Mouse (Mus musculus): ENCODE data around the gene Fastk. TPM values are rescaled to one million over a fixed set of nuclear protein-coding genes. Genes with fewer than 3 reads are reported as not detected.
A peak's percentile ranks its signal among the peaks of the same experiment; 100 is the strongest.

Gene Fastk
- total RNA-seq, 2 experiments from 2014 or later, result 110 to 120 TPM

DNA sequence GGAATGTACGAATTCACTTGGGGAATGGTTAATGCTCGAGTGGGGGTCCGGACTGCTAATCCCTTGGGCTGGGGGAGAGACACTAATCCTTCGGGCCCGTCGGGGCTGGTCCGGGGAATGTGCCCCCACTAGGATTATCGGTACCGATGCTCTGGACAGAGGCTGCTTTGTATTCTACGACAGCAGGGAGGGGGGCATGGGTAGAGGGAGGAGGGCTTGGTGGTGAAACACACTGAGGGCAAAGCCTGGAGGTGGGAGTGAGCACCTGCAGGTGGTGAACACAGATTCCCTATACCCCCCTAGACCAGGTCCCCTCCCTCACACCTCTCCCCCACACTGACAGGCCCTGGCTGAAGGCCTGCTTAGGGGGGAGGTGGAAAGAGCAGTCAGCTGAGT lies 19.1 kb downstream of the Fastk start:
- intact Hi-C loops (cut with DNase I), result no loop called here
- no peak for DNase-seq (ENCODE audit: low spot score in 2 of 2)

DNA sequence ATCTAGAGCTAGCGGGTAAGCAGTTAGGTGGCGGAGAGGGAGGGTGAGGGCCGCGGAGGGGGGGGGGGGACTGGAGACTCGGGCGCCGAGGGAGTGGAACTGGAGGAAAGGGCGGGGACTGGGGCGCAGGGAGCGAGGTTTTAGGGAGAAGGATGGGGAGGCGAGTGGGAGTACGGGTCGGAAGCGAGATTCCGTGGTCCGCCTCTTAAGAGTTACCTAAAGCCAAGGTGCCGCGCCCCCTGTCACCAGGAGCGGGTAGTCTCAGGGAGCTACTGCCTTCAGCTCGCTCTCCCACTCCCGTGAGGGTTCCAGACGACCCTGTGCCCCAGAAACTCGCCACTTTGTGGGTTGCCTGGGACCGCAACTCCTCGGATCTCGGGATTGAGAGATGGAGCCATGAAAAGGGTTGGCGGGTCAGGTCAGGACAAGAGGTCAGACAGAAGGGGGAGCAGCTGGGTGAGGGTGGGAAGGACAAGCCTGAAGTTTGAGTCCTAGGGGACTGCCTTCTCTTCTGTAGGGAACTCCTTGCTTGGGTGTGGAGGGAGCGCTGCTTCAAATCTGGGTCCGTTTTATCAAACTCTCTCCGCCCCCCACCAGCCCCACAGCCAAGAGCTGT lies 19.6 kb downstream of the Fastk start:
- intact Hi-C loops (cut with DNase I), result no loop called here
- no peak for DNase-seq (ENCODE audit: low spot score in 2 of 2)

DNA sequence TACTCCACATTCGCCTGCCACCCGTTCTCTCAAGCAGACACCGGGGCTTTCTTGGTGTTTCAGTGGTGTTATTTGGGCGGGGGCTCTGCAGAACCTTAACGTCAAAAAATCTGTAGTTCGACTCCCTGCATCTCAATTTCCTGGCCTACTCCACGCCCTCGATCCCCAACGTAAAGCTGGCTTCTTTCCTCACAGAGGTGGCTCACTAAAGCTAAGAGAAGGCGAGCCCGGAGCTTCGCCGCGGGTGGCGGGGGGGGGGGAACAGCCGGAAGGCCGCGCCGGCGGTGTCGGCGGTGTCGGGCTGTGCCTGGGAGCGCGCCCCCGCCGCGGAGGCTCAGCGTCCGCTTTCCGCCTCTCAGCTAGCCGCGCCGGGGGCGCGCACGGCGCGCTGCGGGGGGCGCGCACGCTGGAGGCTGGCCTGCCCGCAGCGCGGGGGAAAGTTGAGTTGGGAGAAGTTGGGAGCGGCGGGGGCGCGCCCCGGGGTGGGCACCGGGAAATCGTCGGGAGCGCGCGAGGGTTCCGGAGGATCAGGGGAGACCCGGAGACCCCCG lies 20.2 kb downstream of the Fastk start:
- intact Hi-C loops (cut with DNase I), result no loop called here
- peak; percentile 67 to 73 for DNase-seq (ENCODE audit: low spot score in 2 of 2)

DNA sequence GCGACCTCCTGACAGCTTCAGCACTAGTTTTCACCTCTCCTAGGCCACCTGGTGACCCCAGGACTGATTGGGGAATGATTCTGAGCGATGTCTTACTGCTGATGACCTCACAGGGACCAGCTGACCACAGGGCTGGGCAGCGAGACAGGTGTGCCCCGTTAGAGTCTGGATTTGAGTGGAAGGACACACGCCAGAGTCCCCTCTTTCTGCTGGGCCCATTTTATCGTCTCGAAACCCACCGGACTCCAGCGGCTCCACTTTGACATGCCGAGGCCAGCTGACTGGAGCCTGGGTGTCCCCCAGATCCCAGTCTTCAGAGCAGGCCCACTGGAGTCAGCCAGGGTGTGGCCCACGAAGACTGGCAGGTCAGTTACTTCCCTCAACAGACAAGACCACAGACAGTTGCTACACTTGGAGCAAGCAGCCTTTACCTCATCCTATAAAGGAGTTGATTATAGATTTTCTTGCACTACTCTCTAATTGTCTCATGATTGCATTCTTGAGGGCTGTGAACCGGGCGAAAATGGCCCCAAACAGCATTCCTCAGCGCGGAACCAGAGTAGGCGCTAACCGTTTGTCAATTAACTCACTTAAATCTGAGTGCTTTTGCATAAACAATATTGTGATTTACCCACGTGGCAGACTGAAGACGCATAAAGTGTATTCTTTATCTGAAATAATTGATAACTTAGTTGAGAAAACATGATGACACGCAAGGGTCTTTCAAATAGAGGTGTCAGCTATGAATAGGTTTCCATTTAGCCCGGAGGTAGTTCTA lies 20.9 kb downstream of the Fastk start:
- intact Hi-C loops (cut with DNase I), result no loop called here
- peak in 1 of 2 experiments; percentile 30 for DNase-seq (ENCODE audit: low spot score in 2 of 2)

DNA sequence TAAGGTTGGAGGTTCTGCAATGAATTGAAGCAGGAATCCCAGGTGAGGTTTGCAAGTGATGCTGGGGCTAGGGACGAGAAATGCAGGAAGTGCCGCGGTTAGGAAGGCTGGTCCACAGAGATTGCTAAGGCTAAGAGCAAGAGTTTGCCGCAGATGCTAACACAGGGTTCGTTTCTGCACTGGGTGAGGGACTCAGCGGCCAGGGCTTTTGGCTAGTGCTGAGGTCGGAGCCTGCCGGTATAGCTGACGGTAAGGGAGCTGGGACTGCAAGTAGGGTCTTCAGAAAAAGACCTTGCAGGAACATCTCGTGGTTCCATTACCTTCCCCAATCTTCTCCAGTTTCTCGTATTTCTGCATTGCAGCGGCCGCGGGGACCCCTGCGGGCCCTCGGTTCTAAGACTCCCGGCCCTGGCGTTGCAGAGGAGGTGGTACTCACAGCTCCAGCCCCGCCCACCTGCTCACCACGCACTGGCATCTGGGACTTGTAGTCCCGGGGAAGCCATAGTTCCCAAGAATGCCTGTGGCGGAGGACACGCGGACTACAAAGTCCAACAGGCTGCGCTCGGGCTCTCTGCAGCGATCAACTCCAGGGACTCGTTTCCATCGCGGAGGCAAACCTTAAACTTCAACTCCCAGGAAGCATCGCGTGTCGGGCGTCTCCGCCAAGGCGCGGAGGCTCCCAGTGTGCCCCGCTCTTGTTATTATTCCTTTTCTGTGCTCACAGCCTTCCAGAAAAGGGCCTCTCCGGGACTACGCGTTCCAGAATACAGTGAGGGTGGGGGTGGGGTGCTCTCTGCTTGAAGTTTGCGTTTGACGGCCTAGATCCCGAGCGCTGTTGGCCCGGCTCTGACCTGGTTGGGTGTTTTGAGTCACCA lies 21.7 kb downstream of the Fastk start, which contains the start of the genes Cdk5 and Slc4a2:
TSS of gene Cdk5 (minus strand) at position 402 of the 875 bp plus-strand sequence.
TSS of gene Slc4a2 (plus strand) at position 709 of the 875 bp plus-strand sequence.
- intact Hi-C loops (cut with DNase I), result no loop called here
- DNase-seq (ENCODE audit: low spot score in 2 of 2), result peak; percentile 99 to 100

DNA sequence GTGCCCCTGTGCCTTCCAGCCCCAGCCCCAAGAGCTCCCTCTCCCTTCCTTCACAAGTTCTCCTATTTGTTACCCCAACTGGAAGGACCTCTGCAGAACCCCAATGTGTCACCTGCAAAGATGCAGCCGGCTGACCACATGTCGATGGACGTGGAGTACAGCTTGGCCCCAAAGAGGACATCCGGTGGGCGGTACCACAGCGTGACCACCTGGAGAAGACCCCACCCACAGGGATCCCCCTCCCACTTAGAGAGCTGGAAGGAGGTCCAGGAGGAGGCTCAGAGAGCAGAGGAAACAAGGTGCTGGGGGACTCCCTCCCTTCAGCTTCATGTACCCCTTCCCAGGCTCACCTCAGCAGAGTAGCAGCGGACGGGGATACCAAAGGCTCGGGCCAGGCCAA lies 24.7 kb downstream of the Fastk start:
- no peak for DNase-seq (ENCODE audit: low spot score in 2 of 2)
- intact Hi-C loops (cut with DNase I), result no loop called here

DNA sequence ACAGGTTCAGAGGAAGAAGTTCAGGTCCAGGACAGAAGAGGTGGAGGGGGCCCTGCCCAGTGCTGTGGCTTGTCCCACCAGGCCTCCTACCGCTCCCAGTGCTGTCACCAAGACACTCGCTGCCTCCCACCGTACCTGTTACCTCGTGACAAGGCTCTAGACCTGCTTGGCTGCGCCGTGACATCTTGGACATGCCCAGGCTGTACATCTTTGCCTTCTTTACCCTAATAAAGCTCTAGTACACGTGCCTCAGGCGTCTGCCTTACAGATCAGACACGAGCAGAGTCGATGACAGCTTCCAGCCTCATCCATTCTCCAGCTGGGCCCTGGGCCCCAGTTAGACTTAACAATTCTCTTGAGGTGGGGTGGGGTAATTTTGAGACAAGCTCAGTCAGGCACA lies 27.5 kb downstream of the Fastk start:
- no peak for DNase-seq (ENCODE audit: low spot score in 2 of 2)
- intact Hi-C loops (cut with DNase I), result no loop called here

DNA sequence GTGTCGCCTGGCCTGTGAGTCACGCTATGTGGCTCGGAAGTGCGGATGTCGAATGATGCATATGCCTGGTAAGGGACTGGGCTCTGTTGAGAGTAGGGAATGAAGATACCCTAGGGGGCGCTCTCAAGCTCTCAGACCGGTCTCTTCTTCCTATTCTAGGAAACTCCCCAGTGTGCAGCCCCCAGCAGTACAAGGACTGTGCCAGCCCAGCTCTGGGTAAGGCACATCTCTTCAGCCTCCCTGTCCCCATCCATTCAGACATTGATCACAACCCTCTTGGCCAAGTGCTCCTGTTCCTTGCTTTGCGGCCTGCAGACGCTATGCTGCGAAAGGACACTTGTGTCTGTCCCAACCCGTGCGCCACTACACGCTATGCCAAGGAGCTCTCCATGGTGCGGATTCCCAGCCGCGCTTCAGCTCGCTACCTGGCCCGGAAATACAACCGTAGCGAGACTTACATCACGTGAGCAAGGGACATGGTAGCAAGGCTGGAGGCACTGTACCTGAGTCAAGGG lies 28.8 kb downstream of the Fastk start:
- intact Hi-C loops (cut with DNase I), result loop anchor here (1.0 kb wide), 1 partner anchor 54 kb away; no protein-coding TSS in a partner anchor
- DNase-seq (ENCODE audit: low spot score in 2 of 2), result peak; percentile 78 to 87

DNA sequence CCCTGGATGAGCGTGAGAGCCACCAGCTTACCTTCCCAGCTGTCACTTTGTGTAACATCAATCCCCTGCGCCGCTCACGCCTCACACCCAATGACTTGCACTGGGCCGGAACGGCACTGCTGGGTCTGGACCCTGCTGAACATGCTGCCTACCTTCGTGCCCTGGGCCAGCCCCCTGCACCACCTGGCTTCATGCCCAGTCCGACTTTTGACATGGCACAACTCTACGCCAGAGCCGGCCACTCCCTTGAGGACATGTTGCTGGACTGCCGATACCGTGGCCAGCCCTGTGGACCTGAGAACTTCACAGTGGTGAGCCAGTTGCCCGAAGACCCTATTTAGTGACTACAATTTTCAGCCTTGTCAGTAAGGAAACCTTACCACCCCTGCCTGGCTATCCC lies 31.1 kb downstream of the Fastk start:
- intact Hi-C loops (cut with DNase I), result no loop called here
- no peak for DNase-seq (ENCODE audit: low spot score in 2 of 2)

DNA sequence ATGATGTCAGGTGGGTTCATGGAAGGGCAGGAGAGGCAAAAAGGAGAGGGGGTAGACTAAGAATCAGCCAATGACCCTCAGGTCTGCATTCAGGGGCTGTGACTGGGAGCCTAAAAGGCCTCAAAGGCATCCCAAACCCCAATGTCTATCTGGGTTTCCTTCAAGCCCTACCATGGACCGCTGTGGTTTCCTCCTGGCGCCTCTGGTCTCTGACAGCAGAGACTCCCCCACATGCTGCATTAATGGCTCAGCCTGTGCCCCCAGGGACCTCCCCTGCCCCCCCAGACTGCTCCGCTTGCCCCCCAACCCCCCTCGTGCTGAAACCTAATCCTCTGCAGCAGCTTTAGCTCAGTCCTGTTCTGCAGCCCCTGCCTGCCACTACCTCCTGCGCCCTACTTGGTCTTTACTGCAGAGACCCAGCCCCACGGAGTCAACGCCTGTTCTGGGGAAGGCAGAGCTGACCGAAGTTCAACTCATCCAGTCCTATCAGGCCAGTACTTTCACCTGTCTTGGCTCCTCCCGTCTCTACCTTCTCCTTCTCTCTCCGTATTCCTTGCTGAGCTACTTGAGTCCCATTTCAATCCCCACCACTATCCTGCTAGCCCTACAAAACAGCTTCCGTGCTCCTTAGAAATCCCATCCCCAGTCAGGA lies 31.9 kb downstream of the Fastk start, which contains the start of gene Asic3:
TSS of gene Asic3 (plus strand) at position 351 of the 652 bp plus-strand sequence.
- no peak for DNase-seq (ENCODE audit: low spot score in 2 of 2)
- intact Hi-C loops (cut with DNase I), result no loop called here

DNA sequence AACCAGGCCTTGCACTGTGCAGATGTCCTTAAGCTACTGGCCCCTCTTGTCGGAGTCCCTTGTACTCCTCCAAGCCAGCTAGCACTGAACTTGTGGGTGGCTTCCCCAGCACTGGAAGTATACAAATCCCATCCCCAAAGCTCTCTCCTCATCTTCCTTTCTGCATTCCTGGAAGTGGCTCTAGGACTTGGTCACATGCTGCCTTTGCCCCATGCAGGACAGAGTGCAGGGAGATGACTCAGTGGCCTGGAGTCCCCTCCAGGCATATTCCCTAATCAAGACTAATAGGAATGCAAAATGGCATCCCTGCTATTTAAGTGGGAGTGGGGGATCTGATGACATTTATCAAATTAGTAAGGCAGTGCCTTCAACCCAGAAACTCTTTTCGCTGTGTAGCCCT lies 33.0 kb downstream of the Fastk start:
- DNase-seq (ENCODE audit: low spot score in 2 of 2), result no peak
- intact Hi-C loops (cut with DNase I), result no loop called here

DNA sequence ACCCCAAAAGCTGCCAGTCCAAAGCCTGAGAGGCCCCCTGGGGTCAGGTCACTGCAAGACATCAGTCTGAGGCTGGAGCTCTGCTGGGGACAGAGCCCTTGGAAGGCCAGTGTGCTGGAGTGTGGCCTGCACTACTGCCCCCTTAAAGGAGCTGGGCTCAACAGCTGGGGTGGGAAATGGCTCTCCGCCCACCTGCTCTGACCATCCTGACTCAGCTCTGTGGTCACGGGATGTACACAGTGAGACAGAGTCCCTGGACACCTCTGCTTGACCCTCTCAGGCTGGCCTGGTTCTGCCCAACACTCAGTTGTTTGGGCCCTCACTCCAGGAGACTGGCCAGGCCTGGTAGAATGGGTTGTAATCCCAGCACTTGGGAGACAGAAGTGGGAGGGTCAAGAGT lies 35.6 kb downstream of the Fastk start:
- DNase-seq (ENCODE audit: low spot score in 2 of 2), result no peak
- intact Hi-C loops (cut with DNase I), result no loop called here

DNA sequence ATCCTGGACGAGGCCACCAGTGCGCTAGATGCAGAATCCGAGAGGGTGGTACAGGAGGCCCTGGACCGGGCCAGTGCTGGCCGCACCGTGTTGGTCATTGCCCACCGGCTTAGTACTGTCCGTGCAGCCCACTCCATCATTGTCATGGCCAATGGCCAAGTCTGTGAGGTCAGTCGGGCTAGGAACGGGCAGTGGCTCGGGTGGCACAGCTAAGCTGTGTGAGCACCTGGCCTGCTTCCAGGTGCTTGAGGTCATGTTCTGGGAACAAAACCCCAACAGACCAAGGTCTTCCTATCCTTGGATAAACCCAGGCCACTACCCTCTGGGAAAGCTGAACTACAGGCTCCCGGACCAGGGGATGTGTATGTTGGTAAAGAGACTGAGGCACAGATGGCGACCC lies 36.4 kb downstream of the Fastk start:
- intact Hi-C loops (cut with DNase I), result no loop called here
- no peak for DNase-seq (ENCODE audit: low spot score in 2 of 2)

DNA sequence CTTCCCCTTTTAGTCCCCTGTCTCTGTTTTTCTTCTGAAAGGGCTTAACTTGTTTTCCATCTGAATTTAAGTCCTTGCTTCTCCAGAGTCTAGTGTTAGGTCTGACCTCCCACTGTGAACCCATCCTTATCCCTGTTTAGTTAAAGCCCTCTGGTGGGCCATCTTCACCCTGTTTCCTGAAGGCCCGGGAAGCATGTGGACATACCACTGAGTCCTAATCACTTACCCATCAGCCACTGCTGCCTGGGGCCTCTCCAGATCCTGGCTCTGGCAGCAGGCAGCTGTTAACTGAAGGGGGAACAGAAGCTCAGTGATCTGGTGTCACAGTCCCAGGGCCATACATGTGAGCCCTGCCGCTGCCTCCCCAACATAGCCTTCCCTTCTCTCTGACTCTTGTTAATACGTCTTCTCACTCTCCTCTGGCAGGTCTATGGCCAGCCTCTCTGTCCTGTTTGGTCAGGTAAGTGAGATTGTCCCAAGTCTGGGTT lies 39.7 kb downstream of the Fastk start:
- intact Hi-C loops (cut with DNase I), result no loop called here
- DNase-seq (ENCODE audit: low spot score in 2 of 2), result no peak

DNA sequence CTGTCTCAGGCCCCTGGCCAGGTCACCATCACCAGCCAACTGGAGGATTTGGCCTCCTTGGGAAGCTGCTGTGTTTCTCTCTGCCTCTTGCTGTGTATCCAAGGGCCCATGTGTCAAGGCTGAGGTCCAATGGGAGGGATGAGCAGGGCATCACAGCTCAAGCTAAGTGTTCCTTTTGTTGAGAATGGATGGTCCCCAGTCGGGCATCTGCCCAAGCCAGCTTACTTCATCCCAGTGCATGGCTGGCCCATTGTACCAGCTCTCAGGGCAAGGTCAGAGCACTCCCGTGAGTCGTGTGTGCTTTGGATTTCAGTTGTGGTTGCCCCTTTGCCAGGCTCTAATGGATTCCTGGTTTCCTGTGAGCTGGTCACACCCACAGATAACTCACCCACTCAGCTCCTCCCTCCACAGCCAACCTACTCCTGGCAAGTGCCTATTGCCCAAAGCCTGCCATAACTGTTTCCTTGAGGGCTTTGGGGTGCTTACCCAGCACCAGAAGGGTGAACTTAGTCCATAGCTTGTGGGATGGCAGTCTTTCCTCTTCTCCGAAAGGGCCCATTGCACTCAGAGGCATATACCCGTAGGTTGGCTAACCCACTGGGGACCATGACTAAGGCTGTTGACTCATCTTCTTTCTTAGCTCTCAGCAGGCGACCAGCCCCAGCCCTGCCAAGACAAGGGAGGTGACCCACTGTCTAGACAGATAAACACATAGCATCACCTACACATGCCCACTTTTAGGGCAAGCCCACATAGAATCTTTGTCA lies 40.3 kb downstream of the Fastk start:
- intact Hi-C loops (cut with DNase I), result no loop called here
- no peak for DNase-seq (ENCODE audit: low spot score in 2 of 2)

DNA sequence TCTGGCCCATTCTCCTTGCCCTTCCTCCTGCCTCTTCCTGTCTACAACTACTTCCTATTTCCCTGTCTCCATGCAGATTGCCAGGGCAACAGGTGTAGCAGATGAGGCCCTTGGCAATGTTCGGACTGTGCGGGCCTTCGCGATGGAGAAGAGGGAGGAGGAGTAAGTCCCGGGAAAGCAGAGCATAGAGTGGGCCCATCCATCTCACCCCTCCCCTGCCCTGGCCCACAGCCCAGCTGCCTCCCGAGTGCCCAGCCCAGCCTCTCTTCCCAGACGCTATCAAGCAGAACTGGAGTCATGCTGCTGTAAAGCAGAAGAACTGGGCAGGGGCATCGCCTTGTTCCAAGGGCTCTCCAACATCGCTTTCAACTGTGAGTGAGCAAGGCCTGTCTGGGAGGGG lies 43.1 kb downstream of the Fastk start:
- intact Hi-C loops (cut with DNase I), result no loop called here
- no peak for DNase-seq (ENCODE audit: low spot score in 2 of 2)

DNA sequence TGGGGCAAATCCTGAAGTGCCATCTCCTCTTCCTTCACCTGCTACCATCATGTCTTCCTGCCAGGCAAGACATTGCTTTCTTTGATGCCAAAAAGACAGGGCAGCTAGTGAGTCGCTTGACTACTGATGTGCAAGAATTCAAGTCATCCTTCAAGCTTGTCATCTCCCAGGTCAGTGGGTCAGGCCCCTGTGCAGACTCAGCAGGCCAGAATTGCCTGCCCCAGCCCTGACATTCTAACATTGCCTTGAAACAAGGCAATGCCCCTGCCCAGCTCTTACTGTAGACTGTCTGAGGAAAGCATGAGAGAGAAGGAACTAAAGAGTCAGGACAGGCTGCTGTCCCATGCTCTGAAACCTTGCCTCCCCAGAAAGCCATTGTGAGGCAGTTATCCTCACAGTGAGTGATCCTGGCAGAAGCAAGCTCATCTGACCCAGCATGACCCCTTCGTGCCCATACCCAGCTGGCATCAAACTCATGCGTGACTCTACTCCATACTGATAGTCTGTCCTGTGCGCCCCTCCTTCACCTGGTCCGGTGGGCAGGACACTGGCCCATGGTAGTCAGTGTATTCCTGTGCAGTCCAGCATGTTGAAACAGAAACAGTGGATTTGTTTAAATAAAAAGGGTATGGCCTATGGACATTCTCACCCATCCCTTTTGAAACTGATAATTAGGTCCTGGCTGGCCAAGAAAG lies 44.0 kb downstream of the Fastk start:
- DNase-seq (ENCODE audit: low spot score in 2 of 2), result no peak
- intact Hi-C loops (cut with DNase I), result no loop called here

DNA sequence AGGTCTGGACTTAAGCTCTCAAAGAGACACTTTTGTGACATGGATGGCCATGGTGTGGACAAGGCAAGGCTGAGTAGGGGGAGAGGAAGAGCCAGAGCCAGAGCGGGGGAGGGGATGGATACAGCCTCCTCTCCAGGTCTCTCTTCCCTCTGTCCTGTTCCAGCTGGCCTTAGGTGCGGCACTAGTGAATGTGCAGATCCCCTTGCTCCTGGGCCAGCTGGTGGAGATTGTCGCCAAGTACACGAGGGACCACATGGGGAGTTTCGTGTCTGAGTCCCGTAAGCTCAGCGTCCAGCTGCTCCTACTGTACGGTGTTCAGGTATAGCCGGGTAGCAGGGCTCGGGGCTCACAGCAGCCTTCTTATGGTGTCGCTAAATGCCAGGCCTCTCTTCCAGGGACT lies 44.7 kb downstream of the Fastk start:
- intact Hi-C loops (cut with DNase I), result no loop called here
- no peak for DNase-seq (ENCODE audit: low spot score in 2 of 2)

All from left cerebral cortex, postnatal 14 days (tissue).